24 mouse cellular contexts compared by ENCODE assay signal in genomic region chr4:130012234-130012633, GRCm38 (mm10). TPM values are rescaled to one million over a fixed set of nuclear protein-coding genes. Genes with fewer than 3 reads are reported as not detected.
A peak's percentile ranks its signal among the peaks of the same experiment; 100 is the strongest.
DNase-seq lines count a peak whose midpoint lies in the region; ATAC-seq and TF ChIP-seq lines count a peak whose summit lies in the region.
"Had no signal": no experiment of that assay in that cellular context is flagged by ENCODE, and none has a peak within 500 bp of the region (broad histone marks: within the 10 kb centered on the region; RNA-seq: fewer than 3 reads in every experiment).

No protein-coding gene starts in this region.

- no peak overlapping the region for H3K27ac ChIP-seq in cerebellum, adult 2 months (ENCODE audit: insufficient read depth, low read length)
- H3K27ac ChIP-seq in hindbrain, postnatal 0 days: no peak overlapping the region
- no peak overlapping the region for H3K27ac ChIP-seq in hindbrain, embryonic 13.5 days
- H3K27ac ChIP-seq in left cerebral cortex, adult 2 months: peak overlapping the region; percentile 68
- H3K27ac ChIP-seq: embryonic facial prominence, embryonic 10.5 days; embryonic facial prominence, embryonic 12.5 days; forebrain, embryonic 13.5 days; forebrain, embryonic 15.5 days had no signal

- WGBS in cerebellum, adult 2 months: 26% methylated on average over 6 of the region's 6 CpGs
- WGBS in hindbrain, postnatal 0 days: 52% methylated on average over 6 of the region's 6 CpGs
- WGBS in hindbrain, embryonic 13.5 days: 83% methylated on average over 6 of the region's 6 CpGs

- peaks cover 29% of the 10 kb centered on the region for H3K36me3 ChIP-seq in hindbrain, postnatal 0 days (ENCODE audit: insufficient read depth, low read length)
- peaks cover 51% of the 10 kb centered on the region for H3K36me3 ChIP-seq in hindbrain, embryonic 13.5 days
- H3K36me3 ChIP-seq: embryonic facial prominence, embryonic 10.5 days; G1E had no signal

- no peaks in the 10 kb centered on the region for H3K27me3 ChIP-seq in cerebellum, adult 2 months (ENCODE audit: control insufficient read depth, insufficient read depth, low read length)
- H3K27me3 ChIP-seq in hindbrain, postnatal 0 days (ENCODE audit: insufficient read depth, low read length): no peaks in the 10 kb centered on the region
- peaks cover 30% of the 10 kb centered on the region for H3K27me3 ChIP-seq in hindbrain, embryonic 13.5 days
- H3K27me3 ChIP-seq: forebrain, embryonic 15.5 days; Patski had no signal

- H3K9me3 ChIP-seq in hindbrain, postnatal 0 days (ENCODE audit: low read length): no peaks in the 10 kb centered on the region
- no peaks in the 10 kb centered on the region for H3K9me3 ChIP-seq in hindbrain, embryonic 13.5 days
- H3K9me3 ChIP-seq: embryonic facial prominence, embryonic 10.5 days; embryonic facial prominence, embryonic 12.5 days; forebrain, embryonic 13.5 days; forebrain, embryonic 15.5 days; G1E had no signal

- no peak overlapping the region for H3K4me3 ChIP-seq in cerebellum, adult 2 months (replicated peaks; ENCODE audit: insufficient read depth, low read depth, low read length)
- H3K4me3 ChIP-seq in hindbrain, postnatal 0 days (ENCODE audit: low read length): no peak overlapping the region
- no peak overlapping the region for H3K4me3 ChIP-seq in hindbrain, embryonic 13.5 days
- H3K4me3 ChIP-seq in left cerebral cortex, adult 2 months: no peak overlapping the region
- H3K4me3 ChIP-seq: embryonic facial prominence, embryonic 10.5 days; embryonic facial prominence, embryonic 12.5 days; forebrain, embryonic 13.5 days; forebrain, embryonic 15.5 days had no signal

- intact Hi-C loops in left cerebral cortex, adult 2 months (cut with DNase I): loop anchor here (2.0 kb wide), 1 partner anchor 27 kb away; the partner anchor contains the start of gene Adgrb2
- intact Hi-C loops in left cerebral cortex, postnatal 36 days (cut with DNase I): no loop called here

- no peak overlapping the region for H3K4me2 ChIP-seq in hindbrain, postnatal 0 days (ENCODE audit: low read depth, low read length)
- no peak overlapping the region for H3K4me2 ChIP-seq in hindbrain, embryonic 13.5 days
- H3K4me2 ChIP-seq: embryonic facial prominence, embryonic 12.5 days; forebrain, embryonic 13.5 days; forebrain, embryonic 15.5 days had no signal

- DNase-seq in cerebellum, adult 2 months: peak; percentile 43 to 44
- no peak for DNase-seq in cerebellum, adult 9-11 months
- DNase-seq in hindbrain, postnatal 0 days (ENCODE audit: low spot score): no peak
- DNase-seq in left cerebral cortex, adult 2 months (ENCODE audit: extremely low spot score in 1 of 2, low spot score in 2 of 2): no peak
- no peak for DNase-seq in left cerebral cortex, postnatal 36 days (ENCODE audit: low spot score in 2 of 2)
- DNase-seq in testis, postnatal 10 days (ENCODE audit: low spot score): peak; percentile 39
- no peak for DNase-seq in testis, postnatal 14 days (ENCODE audit: low spot score)
- DNase-seq: adrenal gland, adult 8-10 months; adrenal gland, postnatal 14 days; adrenal gland, postnatal 36 days; B cell, adult 2 months; cerebellum, adult 11-12 months; cerebellum, adult 9-10 months; forebrain, postnatal 0 days had no signal

- no peak for TF ChIP-seq CTCF in cerebellum, adult 2 months (IDR thresholded peaks at IDR 0.05; ENCODE audit: borderline replicate concordance, insufficient read depth, low read depth, low read length)
- peak; percentile 18; the same call in 1 of the 2 replicates for TF ChIP-seq CTCF in hindbrain, postnatal 0 days (IDR thresholded peaks at IDR 0.05; ENCODE audit: low read depth)
- no peak for TF ChIP-seq CTCF in left cerebral cortex, adult 2 months (IDR thresholded peaks at IDR 0.05)

- H3K4me1 ChIP-seq in cerebellum, adult 2 months (ENCODE audit: control insufficient read depth, insufficient read depth, low read length): peaks cover 38% of the 10 kb centered on the region
- no peaks in the 10 kb centered on the region for H3K4me1 ChIP-seq in hindbrain, postnatal 0 days (ENCODE audit: insufficient read depth, low read length)
- peaks cover 25% of the 10 kb centered on the region for H3K4me1 ChIP-seq in hindbrain, embryonic 13.5 days (replicated peaks)
- H3K4me1 ChIP-seq: forebrain, embryonic 15.5 days had no signal

- no peak for TF ChIP-seq POLR2A in cerebellum, adult 2 months (IDR thresholded peaks at IDR 0.05; ENCODE audit: borderline replicate concordance, insufficient read depth, low read length)

- no peak for ATAC-seq in hindbrain, postnatal 0 days
- no peak for ATAC-seq in hindbrain, embryonic 13.5 days (ENCODE audit: low FRiP score)
- ATAC-seq: activated CD4-positive, CD25-positive, alpha-beta regulatory T cell, adult 4 months; CD4-positive, CD25-positive, alpha-beta regulatory T cell, adult 4 months; forebrain, embryonic 13.5 days; forebrain, embryonic 15.5 days; forebrain, postnatal 0 days; Patski had no signal

- H3K9ac ChIP-seq in hindbrain, postnatal 0 days (replicated peaks; ENCODE audit: low read length): no peak overlapping the region
- H3K9ac ChIP-seq in hindbrain, embryonic 13.5 days: no peak overlapping the region
- H3K9ac ChIP-seq: embryonic facial prominence, embryonic 12.5 days; forebrain, embryonic 13.5 days; forebrain, embryonic 15.5 days; forebrain, postnatal 0 days had no signal

RNA-seq across cellular contexts. Expression of gene Adgrb2, which starts 27.6 kb away (rescaled TPM):
- polyA plus RNA-seq in cerebellum, adult 2 months (2012; rRNA removed): 116 and 130 TPM in 2 replicates
- 306 and 313 TPM in 2 replicates for total RNA-seq in hindbrain, postnatal 0 days (2014; rRNA removed)
- 14.3 and 15.9 TPM in 2 replicates for polyA plus RNA-seq in hindbrain, postnatal 0 days (2015; fragmentation: Nextera tagmentation; extraction: Ambion mirVana)
- 9.3 and 11.3 TPM in 2 replicates for polyA plus RNA-seq in hindbrain, embryonic 13.5 days (2015; fragmentation: Nextera tagmentation; extraction: Ambion mirVana)
- total RNA-seq in left cerebral cortex, adult 2 months (2021): 100 to 1,000 TPM; 422 to 424 TPM
- 100 to 1,000 TPM; 401 TPM for total RNA-seq in left cerebral cortex, postnatal 36 days (2021)
- polyA plus RNA-seq: G1E had no signal

RNA-seq across cellular contexts. Expression of gene Col16a1, which starts 35.4 kb away (rescaled TPM):
- 36.4 and 44.3 TPM in 2 replicates for polyA plus RNA-seq in cerebellum, adult 2 months (2012; rRNA removed)
- 19.9 and 21.5 TPM in 2 replicates for total RNA-seq in hindbrain, postnatal 0 days (2014; rRNA removed)
- polyA plus RNA-seq in hindbrain, postnatal 0 days (2015; fragmentation: Nextera tagmentation; extraction: Ambion mirVana): 13.1 and 13.8 TPM in 2 replicates
- polyA plus RNA-seq in hindbrain, embryonic 13.5 days (2015; fragmentation: Nextera tagmentation; extraction: Ambion mirVana): 5.8 and 14.3 TPM in 2 replicates
- 10 to 100 TPM; 16.2 to 20.1 TPM for total RNA-seq in left cerebral cortex, adult 2 months (2021)
- total RNA-seq in left cerebral cortex, postnatal 36 days (2021): 10 to 100 TPM; 15.9 to 21.4 TPM
- total RNA-seq: CH12.LX, G1E had no signal
- polyA plus RNA-seq: activated CD4-positive, CD25-positive, alpha-beta regulatory T cell, adult 4 months; CD4-positive, CD25-positive, alpha-beta regulatory T cell, adult 4 months; G1E had no signal

Comparison
In these comparisons a context has a peak if more than half of its experiments do, and no peak if none do; other contexts are left out.
1. DNase-seq: peak in cerebellum, adult 2 months (2 of 2) and testis, postnatal 10 days (single experiment); none in cerebellum, adult 9-11 months (single experiment), hindbrain, postnatal 0 days (single experiment), left cerebral cortex, adult 2 months (0 of 2), left cerebral cortex, postnatal 36 days (0 of 2) and testis, postnatal 14 days (single experiment).